Mouse (Mus musculus): Measurements from ENCODE around the gene Ttc30a2. TPM values are rescaled to one million over a fixed set of nuclear protein-coding genes. Genes with fewer than 3 reads are reported as not detected.
"Not testable (repeated sequence)": the region's sequence is repeated elsewhere in the genome, so short reads cannot be mapped to it uniquely, and the experiment has no call there.

Ttc30a2 gene
- polyA plus RNA-seq, 1 experiment from 2014 or later, result 0.96 TPM

DNA sequence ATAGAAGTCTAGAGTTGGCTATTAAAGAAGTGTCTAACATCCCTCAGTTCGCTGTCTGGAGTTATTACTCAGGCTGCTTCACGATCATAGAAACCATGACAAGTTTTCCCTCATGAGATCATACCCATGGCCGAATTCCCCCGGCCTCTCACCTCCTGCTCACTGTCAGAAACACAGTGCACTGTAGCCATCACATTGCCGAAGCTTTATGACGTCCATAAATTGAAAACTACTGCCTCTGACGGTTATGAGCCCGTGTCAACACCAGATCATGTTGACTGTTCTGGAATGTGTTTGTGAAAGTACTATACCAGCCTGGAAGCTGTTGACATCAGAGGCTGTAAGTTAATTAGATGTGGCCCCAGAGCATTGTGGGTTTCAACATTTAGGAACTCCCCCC is 27.3 kb downstream of the Ttc30a2 start:
- ATAC-seq (ENCODE audit: low FRiP score) (no peak), DNase-seq (ENCODE audit: low spot score, missing footprints) (no peak)
- no peaks in the 10 kb centered on the region for H3K4me1 ChIP-seq (ENCODE audit: control insufficient read depth, insufficient read depth, low read length)
- no peaks in the 10 kb centered on the region for H3K36me3 ChIP-seq (ENCODE audit: control insufficient read depth, insufficient read depth, low read length)
- no peak overlapping the region for H3K27ac ChIP-seq (ENCODE audit: low read depth, low read length)
- 88% methylated on average over 8 of the region's 8 CpGs for WGBS
- H3K4me2 ChIP-seq, result no peak overlapping the region
- no peaks in the 10 kb centered on the region for H3K27me3 ChIP-seq (ENCODE audit: control insufficient read depth, insufficient read depth, low read length)
- no peak overlapping the region for H3K4me3 ChIP-seq (ENCODE audit: low read depth, low read length)
- H3K9me3 ChIP-seq (ENCODE audit: control insufficient read depth, low read length), result no peaks in the 10 kb centered on the region
- no peak overlapping the region for H3K9ac ChIP-seq (ENCODE audit: low read length)

DNA sequence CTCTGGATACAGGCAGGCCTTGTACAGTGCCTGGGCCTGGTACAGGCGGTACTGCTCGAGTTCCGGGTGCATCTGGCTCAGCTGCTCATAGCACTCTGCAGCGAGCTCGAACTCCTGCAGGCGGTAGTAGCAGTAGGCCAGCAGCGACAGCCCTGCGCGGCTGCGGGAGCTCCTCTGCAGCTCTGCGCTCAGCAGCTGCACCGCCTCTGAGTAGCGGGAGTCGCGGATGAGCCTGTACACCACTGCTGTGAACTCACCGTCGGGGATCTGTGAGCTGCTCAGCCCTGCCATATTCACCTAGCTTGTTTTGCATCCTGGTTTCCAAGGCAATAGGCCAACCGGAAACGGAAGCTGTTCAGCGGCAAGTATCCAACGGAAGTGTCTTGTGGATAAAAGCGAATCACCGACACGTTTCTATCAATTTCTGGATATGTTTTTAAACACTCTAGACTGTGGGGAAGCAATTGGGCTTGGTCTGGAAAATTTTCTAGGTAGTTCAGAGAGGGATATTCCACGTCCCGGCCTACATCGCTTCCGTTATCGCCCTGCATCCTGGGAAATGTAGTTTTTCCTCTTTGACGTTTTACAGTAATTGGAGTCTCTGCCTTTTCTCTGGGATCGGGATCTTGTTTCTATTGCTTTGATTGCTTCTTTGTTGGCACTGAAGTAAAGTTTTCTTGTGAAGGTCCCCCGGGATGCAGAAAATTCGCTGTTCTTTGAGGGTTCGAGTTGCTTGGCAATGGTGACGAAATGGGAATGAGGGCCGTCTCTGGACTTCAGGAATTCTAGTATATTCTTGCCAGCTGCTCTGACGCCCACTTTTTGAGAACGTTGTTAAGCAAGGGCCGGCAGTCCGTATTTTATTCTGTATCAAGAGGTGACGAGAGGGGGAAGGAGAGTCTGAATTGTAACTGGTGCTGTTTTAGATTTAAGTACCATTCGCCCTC is 39.6 kb downstream of the Ttc30a2 start, which contains the start of gene Ttc30b:
Gene Ttc30b (minus strand): TSS at position 469 of the 947 bp plus-strand sequence.
- H3K36me3 ChIP-seq (ENCODE audit: control insufficient read depth, insufficient read depth, low read length), result no peaks in the 10 kb centered on the region
- H3K4me3 ChIP-seq (ENCODE audit: low read depth, low read length), result peak within 1 kb of the TSS; percentile 54
- H3K27me3 ChIP-seq (ENCODE audit: control insufficient read depth, insufficient read depth, low read length), result no peaks in the 10 kb centered on the region
- peak within 1 kb of the TSS; percentile 57 for H3K4me2 ChIP-seq
- WGBS, result 5% methylated on average over 34 of the region's 42 CpGs
- H3K4me1 ChIP-seq (ENCODE audit: control insufficient read depth, insufficient read depth, low read length), result no peaks in the 10 kb centered on the region
- peak within 1 kb of the TSS; percentile 63; the same call in 1 of the 2 replicates for H3K27ac ChIP-seq (ENCODE audit: low read depth, low read length)
- ATAC-seq (ENCODE audit: low FRiP score) (peak; percentile 90), DNase-seq (ENCODE audit: low spot score, missing footprints) (peak; percentile 98)
- H3K9me3 ChIP-seq (ENCODE audit: control insufficient read depth, low read length), result no peaks in the 10 kb centered on the region
- peak within 1 kb of the TSS; percentile 76 for H3K9ac ChIP-seq (ENCODE audit: low read length)

DNA sequence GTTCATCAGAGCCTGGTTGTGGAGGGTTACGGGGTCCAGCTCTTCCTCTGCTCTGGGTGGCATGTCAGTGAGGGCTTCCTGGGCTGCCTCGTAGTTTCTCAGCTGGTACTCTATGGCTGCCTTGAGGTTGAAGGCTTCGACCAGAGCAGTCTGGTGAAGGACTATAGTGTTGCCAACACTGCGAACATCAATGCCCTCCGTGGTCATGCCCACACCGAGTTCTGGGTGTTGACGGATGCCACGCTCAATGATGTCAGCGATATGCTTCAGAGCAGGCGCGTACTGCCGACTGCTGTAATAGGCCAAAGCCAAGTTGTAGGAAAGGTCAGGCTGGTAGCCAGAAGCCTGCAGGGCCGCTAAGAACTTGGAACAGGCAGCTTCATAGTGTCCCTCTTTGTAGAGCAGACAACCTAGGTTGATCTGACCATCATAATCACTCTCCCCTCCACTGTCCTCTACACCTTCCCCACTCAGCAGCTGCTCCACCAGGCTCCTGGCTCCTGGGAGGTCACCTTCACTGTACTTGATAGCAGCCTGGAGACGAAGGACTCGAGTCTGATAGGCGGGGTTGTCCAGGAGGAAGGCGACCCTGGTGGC is 40.4 kb downstream of the Ttc30a2 start:
- peak; percentile 35 for ATAC-seq (ENCODE audit: low FRiP score)
- peak overlapping the region; percentile 54 for H3K4me3 ChIP-seq (ENCODE audit: low read depth, low read length)
- not testable (repeated sequence) for H3K9me3 ChIP-seq (ENCODE audit: control insufficient read depth, low read length); H3K36me3 ChIP-seq (ENCODE audit: control insufficient read depth, insufficient read depth, low read length); H3K27me3 ChIP-seq (ENCODE audit: control insufficient read depth, insufficient read depth, low read length); H3K4me1 ChIP-seq (ENCODE audit: control insufficient read depth, insufficient read depth, low read length); H3K27ac ChIP-seq (ENCODE audit: low read depth, low read length); DNase-seq (ENCODE audit: low spot score, missing footprints)
- WGBS, result 72% methylated on average over 15 of the region's 17 CpGs
- peak overlapping the region; percentile 57 for H3K4me2 ChIP-seq
- peak overlapping the region; percentile 76 for H3K9ac ChIP-seq (ENCODE audit: low read length)

DNA sequence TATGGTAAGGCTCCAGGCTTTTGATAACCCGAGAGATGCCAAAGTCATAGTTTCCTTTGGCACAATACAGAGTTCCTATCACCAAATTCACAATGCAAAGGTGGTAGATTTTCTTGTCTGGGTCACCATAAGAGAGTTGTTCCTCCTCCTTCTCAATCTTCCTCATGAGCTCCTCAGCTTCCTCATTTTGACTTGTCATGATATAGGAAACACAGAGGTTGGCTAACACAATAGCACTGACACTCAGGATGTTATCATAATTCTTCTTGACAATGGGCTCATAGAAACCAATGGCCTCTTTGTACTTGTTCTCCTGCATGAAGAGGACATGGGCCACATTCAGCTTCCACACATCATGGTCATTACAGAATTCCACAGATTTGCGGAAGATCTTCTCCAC is 41.3 kb downstream of the Ttc30a2 start:
- 92% methylated on average over 2 of the region's 2 CpGs for WGBS
- not testable (repeated sequence) for DNase-seq (ENCODE audit: low spot score, missing footprints); H3K27ac ChIP-seq (ENCODE audit: low read depth, low read length); H3K4me2 ChIP-seq; H3K36me3 ChIP-seq (ENCODE audit: control insufficient read depth, insufficient read depth, low read length); H3K4me1 ChIP-seq (ENCODE audit: control insufficient read depth, insufficient read depth, low read length); H3K9me3 ChIP-seq (ENCODE audit: control insufficient read depth, low read length); H3K4me3 ChIP-seq (ENCODE audit: low read depth, low read length); H3K27me3 ChIP-seq (ENCODE audit: control insufficient read depth, insufficient read depth, low read length); H3K9ac ChIP-seq (ENCODE audit: low read length); ATAC-seq (ENCODE audit: low FRiP score)

DNA sequence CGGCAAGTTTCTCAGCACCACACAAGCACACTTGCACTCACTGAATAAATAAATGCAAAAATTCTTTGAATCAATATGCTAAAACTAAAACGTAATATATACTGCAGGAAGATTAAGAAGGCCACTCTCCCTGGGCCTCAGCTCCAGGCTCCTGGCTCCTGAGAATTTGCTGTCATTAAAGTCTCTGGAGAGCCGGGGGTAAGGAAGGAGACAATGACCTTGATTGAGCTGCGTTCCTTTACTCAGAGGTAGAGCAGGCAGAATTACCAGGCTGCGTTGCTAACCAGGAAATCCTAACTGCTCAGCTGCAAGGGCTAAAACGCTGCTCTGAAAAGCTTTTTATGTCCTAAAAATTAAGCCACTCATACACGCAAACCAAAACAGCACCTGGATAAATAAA is 44.4 kb downstream of the Ttc30a2 start:
- Histone ChIP-seq H3K9ac (ENCODE audit: low read length) (no peak overlapping the region), H3K4me1 (ENCODE audit: control insufficient read depth, insufficient read depth, low read length) (no peaks in the 10 kb centered on the region), H3K9me3 (ENCODE audit: control insufficient read depth, low read length) (no peaks in the 10 kb centered on the region), H3K4me3 (ENCODE audit: low read depth, low read length) (no peak overlapping the region), H3K36me3 (ENCODE audit: control insufficient read depth, insufficient read depth, low read length) (no peaks in the 10 kb centered on the region), H3K4me2 (no peak overlapping the region), H3K27me3 (ENCODE audit: control insufficient read depth, insufficient read depth, low read length) (no peaks in the 10 kb centered on the region), H3K27ac (ENCODE audit: low read depth, low read length) (no peak overlapping the region)
- DNase-seq (ENCODE audit: low spot score, missing footprints) (no peak), ATAC-seq (ENCODE audit: low FRiP score) (no peak)
- WGBS, result 54% methylated on average over 7 of the region's 7 CpGs

DNA sequence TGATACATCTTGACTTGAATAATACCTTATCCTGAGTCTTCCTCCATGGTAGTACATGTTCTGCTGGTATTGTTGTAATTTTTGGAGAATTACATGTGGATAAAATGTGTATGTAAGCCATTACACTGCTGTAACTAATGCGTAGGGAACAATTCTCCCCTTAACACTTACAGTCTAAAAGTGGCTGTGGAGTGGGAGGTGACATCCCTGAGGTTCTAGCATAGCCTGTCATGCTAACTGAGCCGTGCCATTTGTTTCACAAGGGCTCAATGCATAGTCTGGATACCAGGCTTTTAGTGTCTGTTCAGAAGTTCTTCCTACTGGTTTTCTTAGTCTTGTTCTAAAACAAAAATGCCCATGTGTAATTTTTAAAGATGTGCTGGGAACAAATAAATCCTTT is 47.0 kb downstream of the Ttc30a2 start:
- WGBS, result 97% methylated on average over 2 of the region's 2 CpGs
- Histone ChIP-seq H3K4me2 (no peak overlapping the region), H3K36me3 (ENCODE audit: control insufficient read depth, insufficient read depth, low read length) (no peaks in the 10 kb centered on the region), H3K4me1 (ENCODE audit: control insufficient read depth, insufficient read depth, low read length) (no peaks in the 10 kb centered on the region), H3K9ac (ENCODE audit: low read length) (no peak overlapping the region), H3K9me3 (ENCODE audit: control insufficient read depth, low read length) (no peaks in the 10 kb centered on the region), H3K27ac (ENCODE audit: low read depth, low read length) (no peak overlapping the region), H3K27me3 (ENCODE audit: control insufficient read depth, insufficient read depth, low read length) (no peaks in the 10 kb centered on the region), H3K4me3 (ENCODE audit: low read depth, low read length) (no peak overlapping the region)
- ATAC-seq (ENCODE audit: low FRiP score) (no peak), DNase-seq (ENCODE audit: low spot score, missing footprints) (no peak)

DNA sequence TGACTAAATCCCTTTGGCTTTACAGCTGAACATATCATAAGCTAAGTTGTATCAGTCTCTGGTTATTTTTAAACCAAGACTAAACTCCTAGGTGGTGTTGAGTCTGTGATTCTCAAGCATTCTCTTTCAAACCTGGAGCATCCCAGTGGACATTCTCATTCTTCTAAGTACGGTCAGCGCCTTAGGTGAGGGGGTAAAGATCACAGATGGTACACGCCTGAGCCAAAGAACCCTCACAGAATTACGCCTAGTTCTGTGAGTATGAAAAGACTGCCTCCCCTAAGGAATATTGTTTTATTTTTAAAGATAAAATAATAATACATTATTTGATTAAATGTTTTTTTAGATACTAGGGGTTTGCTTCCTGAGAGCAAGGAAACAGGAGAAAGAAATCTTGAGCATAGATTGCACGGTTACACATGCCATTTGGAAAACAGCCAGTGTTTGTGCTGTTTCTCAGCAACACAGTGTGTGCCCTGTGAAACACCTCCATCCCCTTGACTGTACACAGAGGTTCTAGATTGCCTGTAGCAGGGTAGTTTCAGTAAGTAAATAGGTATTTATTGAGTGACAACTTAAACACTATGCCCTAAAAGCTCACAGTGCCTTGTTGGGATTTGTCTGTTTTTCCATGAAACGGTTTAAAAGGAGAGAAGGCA is 48.1 kb downstream of the Ttc30a2 start:
- WGBS, result 95% methylated on average over 6 of the region's 6 CpGs

DNA sequence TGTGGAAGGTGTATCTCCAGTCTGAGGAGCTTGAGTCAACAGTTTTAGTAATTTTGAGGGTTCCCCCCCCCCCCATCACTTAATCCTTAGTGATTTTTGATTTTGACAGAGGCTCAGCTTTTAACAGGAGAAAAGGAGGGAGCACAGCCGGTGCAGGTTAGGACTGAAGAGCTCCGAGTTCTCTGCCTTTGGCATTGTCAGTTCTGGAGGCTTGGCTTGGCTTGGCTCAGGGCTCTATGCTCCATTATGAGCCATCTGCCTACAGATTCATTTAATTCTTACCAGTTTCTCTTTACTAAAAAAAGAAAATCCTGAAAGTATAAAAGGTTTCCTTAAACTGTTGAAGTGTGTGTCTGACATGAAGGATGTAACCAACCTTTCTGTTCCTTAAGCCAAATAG is 48.8 kb downstream of the Ttc30a2 start:
- no peaks in the 10 kb centered on the region for H3K27me3 ChIP-seq (ENCODE audit: control insufficient read depth, insufficient read depth, low read length)
- H3K9me3 ChIP-seq (ENCODE audit: control insufficient read depth, low read length), result no peaks in the 10 kb centered on the region
- H3K9ac ChIP-seq (ENCODE audit: low read length), result no peak overlapping the region
- no peak for ATAC-seq (ENCODE audit: low FRiP score)
- WGBS, result 98% methylated on average over 2 of the region's 2 CpGs
- H3K27ac ChIP-seq (ENCODE audit: low read depth, low read length), result no peak overlapping the region
- H3K4me1 ChIP-seq (ENCODE audit: control insufficient read depth, insufficient read depth, low read length), result no peaks in the 10 kb centered on the region
- no peaks in the 10 kb centered on the region for H3K36me3 ChIP-seq (ENCODE audit: control insufficient read depth, insufficient read depth, low read length)
- no peak for DNase-seq (ENCODE audit: low spot score, missing footprints)
- no peak overlapping the region for H3K4me2 ChIP-seq
- H3K4me3 ChIP-seq (ENCODE audit: low read depth, low read length), result no peak overlapping the region

More for the DNA sequence above, 48.1 kb downstream of the Ttc30a2 start:
- Histone ChIP-seq H3K27me3 (ENCODE audit: control insufficient read depth, insufficient read depth, low read length) (no peaks in the 10 kb centered on the region), H3K27ac (ENCODE audit: low read depth, low read length) (no peak overlapping the region), H3K4me3 (ENCODE audit: low read depth, low read length) (no peak overlapping the region), H3K36me3 (ENCODE audit: control insufficient read depth, insufficient read depth, low read length) (no peaks in the 10 kb centered on the region), H3K9me3 (ENCODE audit: control insufficient read depth, low read length) (no peaks in the 10 kb centered on the region), H3K4me2 (no peak overlapping the region), H3K4me1 (ENCODE audit: control insufficient read depth, insufficient read depth, low read length) (no peaks in the 10 kb centered on the region), H3K9ac (ENCODE audit: low read length) (no peak overlapping the region)
- DNase-seq (ENCODE audit: low spot score, missing footprints) (no peak), ATAC-seq (ENCODE audit: low FRiP score) (no peak)

DNA sequence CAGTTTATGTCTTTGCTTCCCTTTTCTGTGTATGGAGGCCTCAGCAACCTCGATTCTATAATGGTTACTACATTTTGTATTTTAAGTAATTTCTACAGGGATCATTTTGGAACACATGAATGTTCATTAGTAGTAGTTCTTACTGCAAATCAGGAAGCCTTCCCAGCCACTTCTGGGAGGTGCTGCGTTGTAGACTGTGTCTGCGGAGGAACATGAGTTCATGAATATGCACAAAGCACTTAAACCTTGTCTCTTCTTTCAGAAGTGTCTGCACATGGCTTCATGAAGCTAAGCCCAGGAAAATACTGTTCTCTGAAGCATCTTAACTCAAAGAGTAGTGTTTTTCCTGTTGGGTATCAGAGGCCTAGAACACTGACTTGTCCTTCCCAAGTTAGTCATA is 50.0 kb downstream of the Ttc30a2 start:
- H3K4me1 ChIP-seq (ENCODE audit: control insufficient read depth, insufficient read depth, low read length), result no peaks in the 10 kb centered on the region
- DNase-seq (ENCODE audit: low spot score, missing footprints) (no peak), ATAC-seq (ENCODE audit: low FRiP score) (no peak)
- H3K27ac ChIP-seq (ENCODE audit: low read depth, low read length), result no peak overlapping the region
- H3K4me3 ChIP-seq (ENCODE audit: low read depth, low read length), result no peak overlapping the region
- H3K36me3 ChIP-seq (ENCODE audit: control insufficient read depth, insufficient read depth, low read length), result no peaks in the 10 kb centered on the region
- no peak overlapping the region for H3K4me2 ChIP-seq
- WGBS, result 81% methylated on average over 3 of the region's 3 CpGs
- H3K9ac ChIP-seq (ENCODE audit: low read length), result no peak overlapping the region
- no peaks in the 10 kb centered on the region for H3K9me3 ChIP-seq (ENCODE audit: control insufficient read depth, low read length)
- no peaks in the 10 kb centered on the region for H3K27me3 ChIP-seq (ENCODE audit: control insufficient read depth, insufficient read depth, low read length)
